Mouse (Mus musculus) adrenal gland, adult 8-10 months (tissue): Measurements from ENCODE around the gene Nme7. TPM values are rescaled to one million over a fixed set of nuclear protein-coding genes. Genes with fewer than 3 reads are reported as not detected.
A peak's percentile ranks its signal among the peaks of the same experiment; 100 is the strongest.

Experiments used
- DNase-seq: peaks from one replicate; pipeline ENCODE4 v3.0.0; 2022
- total RNA-seq, 4 experiments: library from RNA; stranded (reverse); gene quantifications; 2 replicates each; pipeline ENCODE4 v1.2.4; 2022

The Nme7 gene
- total RNA-seq, 4 experiments from 2014 or later, result 25.7 to 27.3 (median 26.2) TPM

DNA sequence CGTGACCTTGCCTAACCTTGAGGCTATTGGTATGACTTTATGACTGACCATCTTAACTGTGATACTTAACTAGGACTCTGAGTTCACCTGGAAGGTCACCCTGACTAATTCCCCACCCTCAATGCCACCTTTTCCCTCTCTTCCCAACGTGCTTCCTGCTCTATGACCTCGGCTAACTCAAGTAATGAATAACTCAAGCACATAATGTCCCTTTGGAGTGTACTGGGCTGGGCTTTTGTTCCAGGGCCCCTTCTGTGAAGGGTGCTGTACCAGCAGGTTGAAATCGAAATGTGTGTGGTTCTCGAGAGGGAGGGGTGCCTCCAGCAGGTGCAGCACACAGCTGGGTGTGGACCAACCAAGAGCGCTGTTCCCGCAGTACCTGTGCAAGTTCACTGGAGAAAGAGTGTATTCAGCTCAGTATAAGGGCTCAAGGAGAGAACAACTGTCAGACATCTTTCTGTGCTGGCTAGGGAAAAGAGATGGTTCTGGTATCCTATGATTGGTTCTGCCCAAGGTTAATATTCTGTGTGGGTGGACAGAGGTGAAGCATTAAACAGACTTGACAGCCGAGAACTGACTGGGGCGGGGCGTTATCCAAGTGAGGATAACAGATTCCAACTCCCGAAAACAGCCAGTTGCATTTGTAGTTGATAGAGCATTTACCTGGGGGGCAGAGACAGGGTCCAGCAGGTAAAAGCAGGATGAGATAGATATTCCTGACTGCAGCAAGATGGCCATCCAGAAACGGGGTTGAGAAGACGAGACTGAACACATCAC lies 157.2 kb downstream of the Nme7 start:
- DNase-seq, result no peak

DNA sequence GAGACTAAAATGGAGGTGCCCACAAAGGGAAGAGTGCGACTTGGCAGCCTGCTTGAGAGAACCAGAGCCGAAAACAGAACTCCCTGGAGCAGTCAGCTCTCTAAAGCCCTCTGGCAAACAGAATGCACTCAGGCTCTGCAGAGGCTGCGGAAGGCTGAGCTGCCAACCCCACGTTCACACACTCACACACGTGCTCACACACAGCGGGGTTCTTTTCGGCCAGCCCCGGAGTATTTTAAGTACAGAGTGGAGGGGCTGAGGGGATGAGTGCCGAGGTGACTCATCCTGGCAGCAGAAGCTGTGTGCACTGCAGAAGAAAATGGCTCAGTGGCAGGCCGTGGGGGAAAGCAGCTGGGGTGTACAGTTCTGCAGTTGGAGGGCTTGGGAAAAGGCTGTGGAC lies 157.8 kb downstream of the Nme7 start:
- peak; percentile 55 for DNase-seq

GRCm38 (mm10) chr1:164467406-164467805 lies 163.5 kb downstream of the Nme7 start:
- DNase-seq, result no peak

DNA sequence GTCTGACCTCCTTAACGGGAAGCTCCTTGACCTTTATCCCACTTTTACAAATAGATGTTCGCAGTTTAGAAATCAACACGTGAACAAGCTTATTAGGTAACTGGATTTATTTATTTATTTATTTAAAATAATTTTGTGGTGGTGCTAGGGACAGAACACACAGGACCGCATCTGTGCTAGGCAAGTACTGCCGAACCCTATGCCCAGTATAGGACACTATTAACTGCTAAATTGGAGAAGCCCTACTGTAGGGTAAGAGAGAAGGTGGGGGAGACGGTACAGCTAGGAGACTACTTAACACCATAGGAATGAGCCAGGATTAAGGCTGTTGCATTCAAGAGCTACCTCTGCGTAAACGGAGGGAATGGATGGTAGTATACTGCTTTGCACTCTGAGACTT lies 164.4 kb downstream of the Nme7 start:
- DNase-seq, result no peak

DNA sequence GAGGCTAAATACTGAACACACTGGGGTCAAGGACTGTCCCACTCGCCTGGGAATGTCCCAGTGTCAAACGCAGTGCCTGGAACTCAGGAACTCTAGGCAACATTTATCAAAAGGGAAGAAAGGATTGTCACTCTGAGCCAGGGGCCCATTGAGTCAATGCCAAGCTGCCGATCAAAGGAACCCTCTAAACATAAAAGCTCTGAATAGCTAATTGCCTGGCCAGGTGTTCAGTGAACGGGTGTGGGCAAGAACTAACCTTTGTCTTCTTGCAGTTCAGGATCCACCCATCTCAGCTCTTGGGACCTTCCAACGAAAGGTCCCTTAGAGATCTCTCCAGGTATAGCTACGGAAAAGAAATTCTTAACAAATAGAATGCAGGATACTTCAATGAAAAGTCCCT lies 167.1 kb downstream of the Nme7 start:
- DNase-seq, result no peak

GRCm38 (mm10) chr1:164471632-164472031 lies 167.7 kb downstream of the Nme7 start:
- no peak for DNase-seq

- DNase-seq, result no peak
These were observed 169.5 kb downstream of the Nme7 start for GRCm38 (mm10) chr1:164473398-164473797.

- no peak for DNase-seq
These were observed 170.4 kb downstream of the Nme7 start for GRCm38 (mm10) chr1:164474310-164474709.

- no peak for DNase-seq
These were observed 171.0 kb downstream of the Nme7 start for GRCm38 (mm10) chr1:164474778-164475511.

GRCm38 (mm10) chr1:164475895-164476294 lies 172.0 kb downstream of the Nme7 start:
- no peak for DNase-seq

- no peak for DNase-seq
These were observed 177.1 kb downstream of the Nme7 start for GRCm38 (mm10) chr1:164480755-164481644.

DNA sequence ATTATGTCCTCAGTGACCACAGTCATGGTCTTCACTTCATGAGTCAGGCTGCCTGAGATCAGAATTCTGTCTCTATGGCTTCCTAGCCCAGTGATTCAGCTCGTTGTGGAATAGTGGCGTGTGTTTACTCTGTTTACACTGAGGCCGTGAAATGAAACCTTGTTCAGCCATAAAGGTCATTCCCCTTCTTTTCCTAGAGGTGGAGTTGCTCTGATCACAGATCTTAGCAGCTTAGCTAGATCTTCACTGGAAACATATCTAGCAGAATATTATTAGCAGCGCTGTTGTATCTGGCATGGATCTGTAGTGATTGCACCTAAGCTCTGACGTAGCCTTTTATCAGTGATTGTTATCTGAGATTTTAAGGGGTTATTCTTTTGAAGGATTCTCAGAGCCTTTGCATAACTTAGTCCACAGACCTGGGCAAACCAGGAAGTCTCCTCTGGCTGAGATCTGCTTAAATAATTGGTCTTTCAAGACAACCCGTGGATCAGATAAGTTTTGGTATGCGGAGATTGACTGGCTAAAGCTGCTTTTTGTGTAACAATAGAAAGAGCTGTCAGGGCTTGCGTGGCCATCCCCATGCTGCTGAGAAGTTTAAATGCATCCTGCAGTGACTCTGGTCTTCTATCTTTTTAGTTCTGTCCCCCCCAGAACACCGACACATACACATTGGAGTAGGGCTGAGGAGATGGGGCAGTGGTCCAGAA lies 177.9 kb downstream of the Nme7 start:
- DNase-seq, result peak; percentile 30

GRCm38 (mm10) chr1:164482833-164483232 lies 178.9 kb downstream of the Nme7 start:
- DNase-seq, result no peak

DNA sequence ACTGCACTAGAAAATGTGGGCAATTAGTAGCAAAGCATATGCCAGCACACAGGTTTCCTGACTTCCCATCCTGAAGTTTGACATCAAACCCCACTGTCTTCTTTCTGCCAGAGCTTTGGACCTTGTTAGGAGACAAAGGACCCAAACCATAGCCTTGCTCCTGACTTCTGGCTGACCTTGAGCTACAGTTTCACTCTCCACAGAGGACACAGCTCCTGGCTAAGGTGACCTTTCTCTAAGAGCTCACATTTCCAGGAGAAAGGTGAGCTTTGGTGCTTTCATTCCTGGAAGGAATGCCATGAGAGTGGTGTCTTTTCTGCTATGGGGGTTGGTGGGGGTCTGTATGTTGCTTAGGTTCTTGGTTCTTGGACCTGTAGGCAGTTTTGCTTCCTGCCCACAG lies 179.8 kb downstream of the Nme7 start:
- DNase-seq, result no peak

Other genes with a start within 250 kb of the Nme7 start
- 1 to 10 TPM in 2 of 4 experiments, under 1 TPM in 2; 0.66 to 1.4 (median 0.96) TPM for gene Sell, start 242.1 kb upstream of the Nme7 start, total RNA-seq
- gene Selp, start 188.9 kb upstream of the Nme7 start, total RNA-seq, result 1 to 10 TPM in 3 of 4 experiments, under 1 TPM in 1; 0.77 to 2.1 (median 1.3) TPM
- gene F5, start 152.3 kb upstream of the Nme7 start, total RNA-seq, result 1 to 10 TPM; 1.5 to 4.3 (median 3.3) TPM
- gene Slc19a2, start 55.1 kb upstream of the Nme7 start, total RNA-seq, result 10 to 100 TPM; 26.5 to 34.7 (median 32.3) TPM
- gene Ccdc181, start 28.5 kb upstream of the Nme7 start, total RNA-seq, result 10 to 100 TPM in 3 of 4 experiments, 1 to 10 TPM in 1; 8.2 to 13.3 (median 11.6) TPM
- 10 to 100 TPM; 23.2 to 27.1 (median 24.6) TPM for gene Blzf1, start 3.4 kb downstream of the Nme7 start, total RNA-seq
- gene Atp1b1, start 154.2 kb downstream of the Nme7 start, total RNA-seq, result 100 to 1,000 TPM in 1 of 4 experiments, 10 to 100 TPM in 3; 72.9 to 103 (median 83.7) TPM